In genomic region chr3:96170276-96170675, GRCm38 (mm10) we compare ENCODE assay signal across 9 mouse cellular contexts. TPM values are rescaled to one million over a fixed set of nuclear protein-coding genes. Genes with fewer than 3 reads are reported as not detected.
A peak's percentile ranks its signal among the peaks of the same experiment; 100 is the strongest.
DNase-seq lines count a peak whose midpoint lies in the region; ATAC-seq and TF ChIP-seq lines count a peak whose summit lies in the region.
"Had no signal": no experiment of that assay in that cellular context is flagged by ENCODE, and none has a peak within 500 bp of the region (broad histone marks: within the 10 kb centered on the region; RNA-seq: fewer than 3 reads in every experiment).

No protein-coding gene starts in this region.

- H3K4me3 ChIP-seq in heart, embryonic 12.5 days = no peak overlapping the region
- H3K4me3 ChIP-seq in midbrain, embryonic 10.5 days = peak overlapping the region; percentile 23; the same call in 1 of the 2 replicates
- no peak overlapping the region for H3K4me3 ChIP-seq in midbrain, embryonic 15.5 days
- peak overlapping the region; percentile 92; the same call in 1 of the 2 replicates for H3K4me3 ChIP-seq in embryonic facial prominence, embryonic 10.5 days
- no peak overlapping the region for H3K4me3 ChIP-seq in olfactory bulb, adult 2 months (ENCODE audit: insufficient read depth, low read depth, low read length)
- H3K4me3 ChIP-seq: hindbrain, embryonic 15.5 days had no signal

- H3K4me2 ChIP-seq in heart, embryonic 12.5 days = no peak overlapping the region
- H3K4me2 ChIP-seq in midbrain, embryonic 15.5 days = no peak overlapping the region

- peaks cover 26% of the 10 kb centered on the region for H3K36me3 ChIP-seq in heart, embryonic 12.5 days
- H3K36me3 ChIP-seq in midbrain, embryonic 10.5 days = peaks cover 22% of the 10 kb centered on the region
- peaks cover 8% of the 10 kb centered on the region; the same call in 1 of the 2 replicates for H3K36me3 ChIP-seq in midbrain, embryonic 15.5 days (replicated peaks)
- peaks cover 42% of the 10 kb centered on the region for H3K36me3 ChIP-seq in embryonic facial prominence, embryonic 10.5 days (replicated peaks)

- peaks cover 43% of the 10 kb centered on the region for H3K4me1 ChIP-seq in heart, embryonic 12.5 days (replicated peaks)
- peaks cover 42% of the 10 kb centered on the region for H3K4me1 ChIP-seq in midbrain, embryonic 10.5 days
- peaks cover 43% of the 10 kb centered on the region for H3K4me1 ChIP-seq in midbrain, embryonic 15.5 days
- peaks cover 46% of the 10 kb centered on the region for H3K4me1 ChIP-seq in embryonic facial prominence, embryonic 10.5 days
- H3K4me1 ChIP-seq in olfactory bulb, adult 2 months (ENCODE audit: control insufficient read depth, insufficient read depth, low read length) = peaks cover 29% of the 10 kb centered on the region

- no peaks in the 10 kb centered on the region for H3K27me3 ChIP-seq in heart, embryonic 12.5 days (replicated peaks)
- no peaks in the 10 kb centered on the region for H3K27me3 ChIP-seq in midbrain, embryonic 10.5 days (ENCODE audit: low read depth, poor library complexity, severe bottlenecking)
- H3K27me3 ChIP-seq in midbrain, embryonic 15.5 days (replicated peaks) = no peaks in the 10 kb centered on the region
- H3K27me3 ChIP-seq in embryonic facial prominence, embryonic 10.5 days (replicated peaks; ENCODE audit: low read depth, poor library complexity, severe bottlenecking) = no peaks in the 10 kb centered on the region
- H3K27me3 ChIP-seq: hindbrain, embryonic 15.5 days had no signal

- TF ChIP-seq CTCF in olfactory bulb, adult 2 months (IDR thresholded peaks at IDR 0.05; ENCODE audit: insufficient read depth, low read depth, low read length) = no peak

- ATAC-seq in heart, embryonic 12.5 days (ENCODE audit: insufficient number of reproducible peaks, low FRiP score) = no peak
- ATAC-seq in midbrain, embryonic 15.5 days (replicated peaks) = no peak

- H3K9me3 ChIP-seq in heart, embryonic 12.5 days (replicated peaks) = no peaks in the 10 kb centered on the region
- H3K9me3 ChIP-seq in midbrain, embryonic 10.5 days (replicated peaks) = no peaks in the 10 kb centered on the region
- H3K9me3 ChIP-seq in midbrain, embryonic 15.5 days = no peaks in the 10 kb centered on the region
- no peaks in the 10 kb centered on the region for H3K9me3 ChIP-seq in embryonic facial prominence, embryonic 10.5 days
- H3K9me3 ChIP-seq: hindbrain, embryonic 15.5 days had no signal

- no peak for TF ChIP-seq POLR2A in olfactory bulb, adult 2 months (IDR thresholded peaks at IDR 0.05; ENCODE audit: insufficient read depth, low read depth, low read length)

- H3K27ac ChIP-seq in heart, embryonic 12.5 days (ENCODE audit: poor library complexity, severe bottlenecking) = 0 out of 2 replicates have a peak overlapping the region, but pooled peaks have one; percentile 6
- peak overlapping the region; percentile 95; the same call in 1 of the 2 replicates for H3K27ac ChIP-seq in midbrain, embryonic 10.5 days (replicated peaks)
- no peak overlapping the region for H3K27ac ChIP-seq in midbrain, embryonic 15.5 days
- peak overlapping the region; percentile 49 for H3K27ac ChIP-seq in embryonic facial prominence, embryonic 10.5 days (replicated peaks)
- peak overlapping the region; percentile 31; the same call in 1 of the 2 replicates for H3K27ac ChIP-seq in olfactory bulb, adult 2 months (ENCODE audit: insufficient read depth, low read depth, low read length)

- no peak overlapping the region for H3K9ac ChIP-seq in heart, embryonic 12.5 days
- H3K9ac ChIP-seq in midbrain, embryonic 15.5 days = no peak overlapping the region

- no peak for DNase-seq in heart, adult 18-20 months
- no peak for DNase-seq in midbrain, embryonic 10.5 days (ENCODE audit: low spot score)
- DNase-seq in embryonic facial prominence, embryonic 10.5 days (ENCODE audit: low spot score) = no peak
- no peak for DNase-seq in retina, postnatal 1 day
- DNase-seq in layer of hippocampus, postnatal 25 days (ENCODE audit: extremely low spot score in 1 of 2, low spot score in 1 of 2) = no peak

- WGBS in heart, embryonic 12.5 days = 88% methylated on average over 4 of the region's 4 CpGs
- WGBS in midbrain, embryonic 10.5 days = 92% methylated on average over 4 of the region's 4 CpGs
- WGBS in midbrain, embryonic 15.5 days = 84% methylated on average over 4 of the region's 4 CpGs
- WGBS in embryonic facial prominence, embryonic 10.5 days = 90% methylated on average over 4 of the region's 4 CpGs
- WGBS in olfactory bulb, adult 2 months = 86% methylated on average over 4 of the region's 4 CpGs

RNA-seq across cellular contexts. Expression of gene Sf3b4, which starts 1.9 kb away (rescaled TPM):
- polyA plus RNA-seq in heart, embryonic 12.5 days (2016; fragmentation: Nextera tagmentation; extraction: Ambion mirVana) = 107 and 108 TPM in 2 replicates
- total RNA-seq in heart, adult 18-20 months (2021) = 10 to 100 TPM; 15.4 to 18.7 TPM
- polyA plus RNA-seq in midbrain, embryonic 10.5 days (2016; fragmentation: Nextera tagmentation; extraction: Ambion mirVana) = 262 and 271 TPM in 2 replicates
- polyA plus RNA-seq in midbrain, embryonic 15.5 days (2015; fragmentation: Nextera tagmentation; extraction: Ambion mirVana) = 138 and 147 TPM in 2 replicates
- 299 and 302 TPM in 2 replicates for polyA plus RNA-seq in embryonic facial prominence, embryonic 10.5 days (2016; fragmentation: Nextera tagmentation; extraction: Ambion mirVana)
- not detected in 2 replicates for polyA plus RNA-seq in olfactory bulb, adult 2 months (2012; ENCODE audit: insufficient read depth, insufficient read length, low replicate concordance, missing spikeins)
- 10 to 100 TPM; 45.8 to 49.4 TPM for total RNA-seq in layer of hippocampus, postnatal 25 days (2021)

RNA-seq across cellular contexts. Expression of gene Mtmr11, which starts 8.5 kb away (rescaled TPM):
- 9.0 and 10.7 TPM in 2 replicates for polyA plus RNA-seq in heart, embryonic 12.5 days (2016; fragmentation: Nextera tagmentation; extraction: Ambion mirVana)
- 1 to 10 TPM; 1.7 to 3.4 TPM for total RNA-seq in heart, adult 18-20 months (2021)
- 7.8 and 9.6 TPM in 2 replicates for polyA plus RNA-seq in midbrain, embryonic 10.5 days (2016; fragmentation: Nextera tagmentation; extraction: Ambion mirVana)
- polyA plus RNA-seq in midbrain, embryonic 15.5 days (2015; fragmentation: Nextera tagmentation; extraction: Ambion mirVana) = 8.3 and 14.1 TPM in 2 replicates
- polyA plus RNA-seq in embryonic facial prominence, embryonic 10.5 days (2016; fragmentation: Nextera tagmentation; extraction: Ambion mirVana) = 8.0 and 12.5 TPM in 2 replicates
- polyA plus RNA-seq in olfactory bulb, adult 2 months (2012; ENCODE audit: insufficient read depth, insufficient read length, low replicate concordance, missing spikeins) = not detected in 2 replicates
- total RNA-seq in layer of hippocampus, postnatal 25 days (2021) = 1 to 10 TPM; 3.8 to 4.4 TPM

RNA-seq across cellular contexts. Expression of gene Sv2a, which starts 10.7 kb away (rescaled TPM):
- polyA plus RNA-seq in heart, embryonic 12.5 days (2016; fragmentation: Nextera tagmentation; extraction: Ambion mirVana) = 20.3 and 21.7 TPM in 2 replicates
- total RNA-seq in heart, adult 18-20 months (2021) = 1 to 10 TPM; 1.8 to 2.1 TPM
- 3.1 and 8.8 TPM in 2 replicates for polyA plus RNA-seq in midbrain, embryonic 10.5 days (2016; fragmentation: Nextera tagmentation; extraction: Ambion mirVana)
- polyA plus RNA-seq in midbrain, embryonic 15.5 days (2015; fragmentation: Nextera tagmentation; extraction: Ambion mirVana) = 140 and 142 TPM in 2 replicates
- 3.0 and 3.9 TPM in 2 replicates for polyA plus RNA-seq in embryonic facial prominence, embryonic 10.5 days (2016; fragmentation: Nextera tagmentation; extraction: Ambion mirVana)
- polyA plus RNA-seq in olfactory bulb, adult 2 months (2012; ENCODE audit: insufficient read depth, insufficient read length, low replicate concordance, missing spikeins) = 106 TPM in 1 of 2 replicates, not detected in the other
- total RNA-seq in layer of hippocampus, postnatal 25 days (2021) = 100 to 1,000 TPM; 379 to 381 TPM

RNA-seq across cellular contexts. Expression of gene Bola1, which starts 49.2 kb away (rescaled TPM):
- polyA plus RNA-seq in heart, embryonic 12.5 days (2016; fragmentation: Nextera tagmentation; extraction: Ambion mirVana) = 44.4 and 45.6 TPM in 2 replicates
- total RNA-seq in heart, adult 18-20 months (2021) = 10 to 100 TPM; 28.1 to 34.4 TPM
- polyA plus RNA-seq in midbrain, embryonic 10.5 days (2016; fragmentation: Nextera tagmentation; extraction: Ambion mirVana) = 86.7 and 92.8 TPM in 2 replicates
- polyA plus RNA-seq in midbrain, embryonic 15.5 days (2015; fragmentation: Nextera tagmentation; extraction: Ambion mirVana) = 51.0 and 59.9 TPM in 2 replicates
- polyA plus RNA-seq in embryonic facial prominence, embryonic 10.5 days (2016; fragmentation: Nextera tagmentation; extraction: Ambion mirVana) = 76.4 and 80.4 TPM in 2 replicates
- polyA plus RNA-seq in olfactory bulb, adult 2 months (2012; ENCODE audit: insufficient read depth, insufficient read length, low replicate concordance, missing spikeins) = not detected in 2 replicates
- 10 to 100 TPM; 16.5 to 17.9 TPM for total RNA-seq in layer of hippocampus, postnatal 25 days (2021)

RNA-seq across cellular contexts. Expression of gene Hist2h2ab, which starts 49.4 kb away (rescaled TPM):
- polyA plus RNA-seq in heart, embryonic 12.5 days (2016; fragmentation: Nextera tagmentation; extraction: Ambion mirVana) = not detected in 2 replicates
- 1 to 10 TPM; 1.8 to 1.9 TPM for total RNA-seq in heart, adult 18-20 months (2021)
- polyA plus RNA-seq in midbrain, embryonic 10.5 days (2016; fragmentation: Nextera tagmentation; extraction: Ambion mirVana) = 0.98 TPM in 1 of 2 replicates, not detected in the other
- polyA plus RNA-seq in midbrain, embryonic 15.5 days (2015; fragmentation: Nextera tagmentation; extraction: Ambion mirVana) = 0.92 TPM in 1 of 2 replicates, not detected in the other
- polyA plus RNA-seq in embryonic facial prominence, embryonic 10.5 days (2016; fragmentation: Nextera tagmentation; extraction: Ambion mirVana) = 0.92 and 1.4 TPM in 2 replicates
- polyA plus RNA-seq in olfactory bulb, adult 2 months (2012; ENCODE audit: insufficient read depth, insufficient read length, low replicate concordance, missing spikeins) = not detected in 2 replicates
- total RNA-seq in layer of hippocampus, postnatal 25 days (2021) = 1 to 10 TPM; 8.5 to 9.2 TPM

Comparison
In these comparisons a context has a peak if more than half of its experiments do, and no peak if none do; other contexts are left out.
1. H3K4me3 ChIP-seq: peak in midbrain, embryonic 10.5 days (single experiment) and embryonic facial prominence, embryonic 10.5 days (single experiment); none in heart, embryonic 12.5 days (single experiment), midbrain, embryonic 15.5 days (single experiment) and olfactory bulb, adult 2 months (single experiment).